Mouse (Mus musculus): ENCODE data around the gene Eefsec.

DNA sequence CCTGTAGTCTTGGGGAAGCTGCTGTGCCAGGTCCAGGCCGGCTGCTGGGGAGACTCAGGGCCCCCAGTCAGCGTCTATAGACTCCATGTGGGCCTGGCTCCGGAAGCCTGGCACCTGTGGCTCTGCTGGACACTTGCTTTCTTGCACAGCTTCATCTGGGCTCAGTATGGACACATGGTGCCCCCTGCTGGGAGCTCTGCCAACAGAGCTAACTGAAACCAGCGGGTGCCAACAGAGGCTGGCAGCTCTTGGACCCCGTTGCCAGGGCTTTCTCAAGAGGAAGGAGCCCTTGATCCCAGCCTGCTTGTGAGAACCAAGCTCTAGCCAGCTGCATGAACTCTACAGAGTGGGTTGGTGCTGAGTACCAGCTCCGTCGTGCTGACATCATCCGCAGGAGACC lies 40.6 kb upstream of the Eefsec start:
- TF ChIP-seq CHD1 (IDR thresholded peaks at IDR 0.05; ENCODE audit: low read depth, low read length) (no peak), EP300 (IDR thresholded peaks at IDR 0.05; ENCODE audit: low read depth in 1 of 2, low read length in 2 of 2) (no peak), MYC (IDR thresholded peaks at IDR 0.05; ENCODE audit: low read depth, low read length) (no peak)
